Mouse (Mus musculus) limb, embryonic 15.5 days (tissue): ENCODE measurements at regions not wholly inside any gene's neighbourhood (a gene's known extent, or its start where the extent isn't known, plus 50 kb on each side); places are given as distances from the start of the nearest gene placed in this dataset.

Experiments
- ATAC-seq: fragments of 200-750 bp; cut with Nextera tagmentation; 2 replicates; pipeline ENCODE4 v1.8.0; 2017; ENCODE audit warnings: low read depth, moderate TSS enrichment; ENCODE audit not compliant: insufficient number of reproducible peaks, low FRiP score, low TSS enrichment
- H3K27ac ChIP-seq: fragments of 300-500 bp; sonication (generic); 2 replicates; pipeline ENCODE4 v1.5.1; 2015; ENCODE audit warnings: moderate library complexity, mild to moderate bottlenecking, inconsistent platforms
- H3K27me3 ChIP-seq: fragments of 300-500 bp; sonication (generic); 2 replicates; pipeline ENCODE4 v1.6.1; 2015; ENCODE audit warnings: inconsistent platforms
- H3K36me3 ChIP-seq: fragments of 300-500 bp; sonication (generic); 2 replicates; pipeline ENCODE4 v1.6.1; 2015; ENCODE audit warnings: inconsistent platforms
- H3K4me1 ChIP-seq: fragments of 300-500 bp; sonication (generic); 2 replicates; pipeline ENCODE4 v1.6.1; 2015; ENCODE audit warnings: inconsistent platforms
- H3K4me2 ChIP-seq: fragments of 300-500 bp; sonication (generic); 2 replicates; pipeline ENCODE4 v1.6.1; 2015; ENCODE audit warnings: mild to moderate bottlenecking, inconsistent platforms
- H3K4me3 ChIP-seq: fragments of 300-500 bp; sonication (generic); 2 replicates; pipeline ENCODE4 v1.5.1; 2015; ENCODE audit warnings: mild to moderate bottlenecking, inconsistent platforms
- H3K9ac ChIP-seq: fragments of 300-500 bp; sonication (generic); 2 replicates; pipeline ENCODE4 v1.6.1; 2015; ENCODE audit warnings: inconsistent platforms
- H3K9me3 ChIP-seq: fragments of 300-500 bp; sonication (generic); 2 replicates; pipeline ENCODE4 v1.6.1; 2016; ENCODE audit warnings: inconsistent platforms
- WGBS: fragments of 180-500 bp; shearing (Covaris S2); methylation state at CpG from one replicate; pipeline ENCODE4 v1.1.7; 2015; 5-methylcytosine and 5-hydroxymethylcytosine counted together

- Histone ChIP-seq H3K4me3 (no peak overlapping the region), H3K9ac (no peak overlapping the region), H3K9me3 (no peaks in the 10 kb centered on the region), H3K4me1 (no peaks in the 10 kb centered on the region), H3K4me2 (no peak overlapping the region), H3K27ac (no peak overlapping the region), H3K27me3 (no peaks in the 10 kb centered on the region), H3K36me3 (no peaks in the 10 kb centered on the region)
- ATAC-seq: no peak
- WGBS: 67% methylated on average over 4 of the region's 4 CpGs
These were observed 87.3 kb upstream of the Zc3h12c start for GRCm38 (mm10) chr9:52255692-52256091.

DNA sequence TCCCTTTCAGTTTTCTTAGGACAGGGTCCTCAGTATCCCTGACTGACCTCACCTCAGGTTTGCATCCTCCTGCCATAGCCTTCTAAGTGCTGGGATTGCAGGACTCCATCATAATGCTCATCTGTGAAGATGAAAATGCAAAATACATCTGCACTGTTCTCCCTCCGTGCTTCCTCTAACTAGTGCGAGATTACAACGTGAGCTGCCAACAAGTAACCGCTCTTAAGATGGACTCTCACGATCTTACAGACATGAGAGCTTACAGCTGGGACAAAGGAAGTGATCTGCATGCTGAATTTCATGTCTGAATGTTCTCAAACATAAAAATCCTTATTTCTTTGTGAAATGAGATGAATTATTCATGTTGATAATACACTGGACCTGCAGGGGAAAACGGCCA, 86.1 kb upstream of the Zc3h12c start:
- no peak overlapping the region for H3K4me2 ChIP-seq
- H3K9me3 ChIP-seq: no peaks in the 10 kb centered on the region
- WGBS: 83% methylated on average over 6 of the region's 6 CpGs
- no peaks in the 10 kb centered on the region for H3K36me3 ChIP-seq
- no peak overlapping the region for H3K9ac ChIP-seq
- no peaks in the 10 kb centered on the region for H3K4me1 ChIP-seq
- no peaks in the 10 kb centered on the region for H3K27me3 ChIP-seq
- H3K4me3 ChIP-seq: no peak overlapping the region
- no peak for ATAC-seq
- no peak overlapping the region for H3K27ac ChIP-seq

DNA sequence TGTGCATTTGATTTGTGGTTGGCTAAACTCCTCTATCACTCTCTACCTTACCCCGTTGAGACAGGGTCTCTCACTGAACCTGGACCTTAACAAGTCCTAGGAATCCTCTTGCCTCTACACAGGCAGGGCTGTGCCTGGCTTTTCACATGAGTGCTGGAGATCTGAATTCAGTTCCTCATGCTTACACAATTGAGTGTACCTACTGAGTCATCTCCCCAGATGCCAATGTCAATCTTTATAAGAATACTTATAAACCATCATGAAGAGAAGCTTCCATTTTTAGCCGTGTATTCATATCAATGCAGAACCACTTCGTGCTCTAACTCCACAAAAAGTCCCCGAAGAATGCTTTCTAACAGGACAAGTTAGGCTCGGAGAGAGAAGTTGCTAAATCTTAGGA, 83.1 kb upstream of the Zc3h12c start:
- no peaks in the 10 kb centered on the region for H3K4me1 ChIP-seq
- H3K27ac ChIP-seq: no peak overlapping the region
- H3K9me3 ChIP-seq: no peaks in the 10 kb centered on the region
- H3K9ac ChIP-seq: no peak overlapping the region
- no peak overlapping the region for H3K4me3 ChIP-seq
- no peak for ATAC-seq
- no peak overlapping the region for H3K4me2 ChIP-seq
- no peaks in the 10 kb centered on the region for H3K27me3 ChIP-seq
- no peaks in the 10 kb centered on the region for H3K36me3 ChIP-seq
- WGBS: 80% methylated on average over 5 of the region's 5 CpGs

GRCm38 (mm10) chr9:52246712-52247111, 78.3 kb upstream of the Zc3h12c start:
- WGBS: 86% methylated on average over 1 of the region's 1 CpGs
- H3K4me1 ChIP-seq: no peaks in the 10 kb centered on the region

GRCm38 (mm10) chr9:52244081-52244480, 75.7 kb upstream of the Zc3h12c start:
- Histone ChIP-seq H3K27me3 (no peaks in the 10 kb centered on the region), H3K36me3 (no peaks in the 10 kb centered on the region), H3K9ac (no peak overlapping the region), H3K27ac (no peak overlapping the region), H3K4me2 (no peak overlapping the region), H3K4me3 (no peak overlapping the region), H3K9me3 (no peaks in the 10 kb centered on the region), H3K4me1 (no peaks in the 10 kb centered on the region)
- ATAC-seq: no peak
- WGBS: 76% methylated on average over 12 of the region's 12 CpGs

More at GRCm38 (mm10) chr9:52246712-52247111, 78.3 kb upstream of the Zc3h12c start:
- Histone ChIP-seq H3K27ac (no peak overlapping the region), H3K4me2 (no peak overlapping the region), H3K9me3 (no peaks in the 10 kb centered on the region), H3K27me3 (no peaks in the 10 kb centered on the region), H3K36me3 (no peaks in the 10 kb centered on the region), H3K9ac (no peak overlapping the region), H3K4me3 (no peak overlapping the region)
- ATAC-seq: no peak

DNA sequence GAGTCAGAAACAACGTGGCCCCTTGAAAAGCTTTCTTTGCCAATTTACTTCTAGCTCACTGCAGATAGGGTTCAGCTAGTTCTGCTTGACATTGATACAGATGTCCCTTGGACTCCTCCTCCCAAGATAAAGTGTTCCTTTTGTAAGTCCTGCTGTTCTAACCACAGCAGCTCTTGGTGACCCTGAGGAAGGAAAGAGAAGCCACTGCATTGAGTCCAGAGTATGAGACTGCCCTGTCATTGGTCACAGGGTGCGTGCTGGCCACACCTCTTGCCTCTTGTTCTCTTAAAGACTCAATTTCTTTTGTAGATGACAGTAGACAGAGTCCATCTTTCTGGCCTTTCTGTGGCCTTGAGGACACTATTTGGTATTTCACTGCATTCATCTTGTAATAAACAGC, 74.7 kb upstream of the Zc3h12c start:
- 85% methylated on average over 2 of the region's 2 CpGs for WGBS
- Histone ChIP-seq H3K27ac (no peak overlapping the region), H3K9ac (no peak overlapping the region), H3K9me3 (no peaks in the 10 kb centered on the region), H3K4me1 (no peaks in the 10 kb centered on the region), H3K4me3 (no peak overlapping the region), H3K4me2 (no peak overlapping the region), H3K27me3 (no peaks in the 10 kb centered on the region), H3K36me3 (no peaks in the 10 kb centered on the region)
- ATAC-seq: no peak

- no peaks in the 10 kb centered on the region for H3K27me3 ChIP-seq
- no peak overlapping the region for H3K27ac ChIP-seq
- no peaks in the 10 kb centered on the region for H3K9me3 ChIP-seq
- H3K36me3 ChIP-seq: no peaks in the 10 kb centered on the region
- H3K4me3 ChIP-seq: no peak overlapping the region
- 59% methylated on average over 4 of the region's 4 CpGs for WGBS
- no peak overlapping the region for H3K9ac ChIP-seq
- no peak overlapping the region for H3K4me2 ChIP-seq
- H3K4me1 ChIP-seq: no peaks in the 10 kb centered on the region
- no peak for ATAC-seq
These were observed 73.2 kb upstream of the Zc3h12c start for GRCm38 (mm10) chr9:52241577-52241976.

DNA sequence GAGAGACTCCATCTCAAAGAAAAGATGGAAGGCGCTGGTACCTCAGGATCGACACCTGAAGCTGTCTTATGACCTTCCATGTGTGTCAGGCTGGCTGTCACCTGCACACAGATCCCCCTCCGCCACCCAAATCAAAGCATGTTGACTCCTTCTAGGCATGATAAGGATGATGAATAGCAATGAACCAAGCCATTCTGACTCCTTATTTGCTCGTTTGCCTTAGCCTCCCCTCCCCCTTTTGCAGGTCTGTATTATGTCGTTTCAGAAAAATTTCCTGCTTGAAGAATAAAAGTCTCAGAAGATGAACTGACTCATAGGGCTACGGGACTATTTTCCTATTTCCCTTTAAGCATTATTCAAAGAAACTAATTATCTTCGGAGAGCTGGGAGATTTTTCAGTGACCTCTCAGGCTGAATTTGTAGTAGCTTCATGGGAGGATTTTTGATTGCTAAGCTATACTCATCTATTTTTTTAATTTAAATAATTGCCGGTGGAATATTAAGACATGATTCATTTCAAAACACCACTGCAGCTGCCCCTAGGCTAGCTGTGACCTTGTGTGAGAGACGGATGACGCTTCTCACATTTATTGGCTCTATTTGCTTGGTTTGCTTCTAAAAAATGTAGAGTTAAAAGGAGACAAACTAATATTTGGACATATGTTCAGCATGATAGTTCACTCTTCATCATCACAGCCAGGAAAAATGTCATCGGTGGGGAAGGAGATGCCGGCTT, 72.4 kb upstream of the Zc3h12c start:
- no peak overlapping the region for H3K4me3 ChIP-seq
- H3K27me3 ChIP-seq: no peaks in the 10 kb centered on the region
- H3K36me3 ChIP-seq: no peaks in the 10 kb centered on the region
- H3K27ac ChIP-seq: no peak overlapping the region
- WGBS: 69% methylated on average over 12 of the region's 12 CpGs
- H3K9ac ChIP-seq: no peak overlapping the region
- no peaks in the 10 kb centered on the region for H3K4me1 ChIP-seq
- H3K4me2 ChIP-seq: no peak overlapping the region
- no peaks in the 10 kb centered on the region for H3K9me3 ChIP-seq
- ATAC-seq: no peak

- Histone ChIP-seq H3K27ac (no peak overlapping the region), H3K9ac (no peak overlapping the region), H3K4me3 (no peak overlapping the region), H3K4me2 (no peak overlapping the region), H3K4me1 (no peaks in the 10 kb centered on the region), H3K27me3 (no peaks in the 10 kb centered on the region), H3K36me3 (no peaks in the 10 kb centered on the region), H3K9me3 (no peaks in the 10 kb centered on the region)
- ATAC-seq: no peak
- 62% methylated on average over 9 of the region's 9 CpGs for WGBS
These were observed 66.4 kb upstream of the Zc3h12c start for GRCm38 (mm10) chr9:52234775-52235174.

GRCm38 (mm10) chr9:52229589-52229988, 61.2 kb upstream of the Zc3h12c start:
- Histone ChIP-seq H3K9me3 (no peaks in the 10 kb centered on the region), H3K27me3 (no peaks in the 10 kb centered on the region), H3K9ac (no peak overlapping the region), H3K27ac (no peak overlapping the region), H3K4me2 (no peak overlapping the region), H3K36me3 (no peaks in the 10 kb centered on the region), H3K4me3 (no peak overlapping the region), H3K4me1 (no peaks in the 10 kb centered on the region)
- 83% methylated on average over 9 of the region's 9 CpGs for WGBS
- no peak for ATAC-seq

DNA sequence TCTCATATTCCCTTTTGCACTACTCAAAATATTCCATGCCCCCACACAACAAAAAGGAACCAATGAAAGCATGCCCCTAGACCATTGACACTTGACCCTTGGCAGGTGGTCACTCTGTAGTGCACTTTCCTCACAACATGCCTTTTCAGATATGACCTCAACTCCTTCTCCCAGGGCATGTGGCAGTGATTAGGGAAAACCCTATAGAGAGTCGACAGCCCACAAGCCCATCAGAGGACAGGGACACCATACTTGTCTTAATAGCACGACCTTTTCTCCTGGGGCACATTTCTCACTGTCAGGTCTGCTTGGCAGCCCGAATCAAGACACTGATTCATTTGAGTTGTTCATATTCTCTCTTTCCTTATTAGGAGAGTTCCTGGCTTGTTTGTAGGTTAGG, 57.3 kb upstream of the Zc3h12c start:
- no peak overlapping the region for H3K9ac ChIP-seq
- ATAC-seq: no peak
- no peaks in the 10 kb centered on the region for H3K4me1 ChIP-seq
- no peaks in the 10 kb centered on the region for H3K27me3 ChIP-seq
- WGBS: 51% methylated on average over 3 of the region's 3 CpGs
- H3K27ac ChIP-seq: no peak overlapping the region
- H3K4me2 ChIP-seq: no peak overlapping the region
- no peaks in the 10 kb centered on the region for H3K36me3 ChIP-seq
- no peak overlapping the region for H3K4me3 ChIP-seq
- no peaks in the 10 kb centered on the region for H3K9me3 ChIP-seq

DNA sequence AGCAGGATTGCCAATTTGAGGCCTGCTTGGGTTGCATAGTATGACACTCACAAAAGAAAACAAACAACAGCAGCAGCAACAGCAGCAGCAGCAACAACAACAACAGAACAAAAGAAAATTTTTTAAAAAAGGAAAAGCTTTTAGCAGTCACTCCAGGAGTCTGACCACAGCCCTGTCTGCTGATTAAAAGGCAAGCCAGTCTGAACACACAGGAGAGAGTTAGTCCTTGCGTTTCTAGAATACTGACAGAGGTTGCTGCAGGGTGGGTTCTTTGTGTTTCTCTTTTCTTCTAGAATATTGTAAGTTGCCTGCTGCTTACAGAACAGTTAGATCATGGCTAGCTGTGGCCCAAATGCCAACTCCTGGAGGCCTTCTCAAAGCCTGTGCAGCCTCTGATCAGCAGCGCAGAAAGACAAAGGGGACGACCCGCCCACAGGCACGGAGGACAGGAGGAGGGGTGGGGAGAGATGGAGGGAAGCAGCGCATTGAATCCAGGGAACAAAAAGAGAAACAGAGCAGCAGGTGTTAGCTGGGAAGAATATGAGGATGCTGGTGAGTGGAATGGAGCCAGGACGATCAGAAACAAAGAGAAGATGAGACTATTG, 55.2 kb upstream of the Zc3h12c start:
- H3K9ac ChIP-seq: no peak overlapping the region
- no peak overlapping the region for H3K4me3 ChIP-seq
- no peak overlapping the region for H3K4me2 ChIP-seq
- H3K9me3 ChIP-seq: no peaks in the 10 kb centered on the region
- H3K4me1 ChIP-seq: no peaks in the 10 kb centered on the region
- H3K27me3 ChIP-seq: no peaks in the 10 kb centered on the region
- no peaks in the 10 kb centered on the region for H3K36me3 ChIP-seq
- WGBS: 44% methylated on average over 7 of the region's 7 CpGs
- H3K27ac ChIP-seq: no peak overlapping the region
- no peak for ATAC-seq
